Mouse (Mus musculus) bone marrow, adult 2 months (tissue): ENCODE data around the gene Stk39. TPM values are rescaled to one million over a fixed set of nuclear protein-coding genes. Genes with fewer than 3 reads are reported as not detected.

Experiments
- H3K27ac ChIP-seq: fragments of 200-500 bp; 2 replicates; pipeline ENCODE4 v1.5.1; 2012; ENCODE audit warnings: low read depth, mild to moderate bottlenecking, control low read depth, inconsistent platforms, low read length; ENCODE audit not compliant: control insufficient read depth, poor library complexity, insufficient read depth
- H3K4me1 ChIP-seq: fragments of 200-500 bp; 2 replicates; pipeline ENCODE4 v1.6.1; 2011; ENCODE audit warnings: low read length; ENCODE audit not compliant: control insufficient read depth, insufficient read depth
- H3K4me3 ChIP-seq: fragments of 200-500 bp; replicated peaks from 2 replicates; pipeline ENCODE3; 2011; ENCODE audit warnings: mild to moderate bottlenecking, low read depth, low read length, control low read depth; ENCODE audit not compliant: control insufficient read depth
- CTCF ChIP-seq: fragments of 200-500 bp; IDR thresholded peaks from 2 replicates; pipeline ENCODE4 v1.5.1; 2011; ENCODE audit warnings: low read length, control low read depth; ENCODE audit not compliant: control insufficient read depth, insufficient read depth
- POLR2A ChIP-seq: fragments of 200-500 bp; IDR thresholded peaks from 2 replicates; pipeline ENCODE4 v1.6.1; 2011; ENCODE audit warnings: low read depth, mild to moderate bottlenecking, control low read depth, low read length, borderline replicate concordance; ENCODE audit not compliant: control insufficient read depth
- WGBS: fragments of 180-500 bp; shearing (Covaris S2); methylation state at CpG from one replicate; pipeline ENCODE4 v1.1.7; 2018; 5-methylcytosine and 5-hydroxymethylcytosine counted together
- polyA plus RNA-seq: library from polyadenylated mRNA; stranded (reverse); fragments of >200 nt; gene quantifications from 2 replicates; pipeline ENCODE4 v1.2.4, GENCODE M21; 2011; ENCODE audit warnings: low replicate concordance; ENCODE audit not compliant: missing spikeins, insufficient read depth, insufficient read length

The Stk39 gene
- polyA plus RNA-seq, 1 experiment = 1.8 TPM

GRCm38 (mm10) chr2:68386313-68386863 lies 85.7 kb downstream of the Stk39 start:
- Histone ChIP-seq H3K4me1 (peaks cover 4% of the 10 kb centered on the region; the same call in 1 of the 2 replicates), H3K27ac (no peak overlapping the region), H3K4me3 (no peak overlapping the region)
- WGBS = 86% methylated on average over 10 of the region's 10 CpGs
- TF ChIP-seq POLR2A = no peak
- TF ChIP-seq CTCF = no peak

- TF ChIP-seq CTCF = no peak
- TF ChIP-seq POLR2A = no peak
- WGBS = 77% methylated on average over 9 of the region's 9 CpGs
- Histone ChIP-seq H3K4me3 (no peak overlapping the region), H3K27ac (no peak overlapping the region), H3K4me1 (peaks cover 4% of the 10 kb centered on the region; the same call in 1 of the 2 replicates)
Observed at GRCm38 (mm10) chr2:68385654-68386312, 86.3 kb downstream of the Stk39 start.

- Histone ChIP-seq H3K4me3 (no peak overlapping the region), H3K4me1 (peaks cover 4% of the 10 kb centered on the region; the same call in 1 of the 2 replicates), H3K27ac (no peak overlapping the region)
- TF ChIP-seq CTCF (no peak), POLR2A (no peak)
- 81% methylated on average over 4 of the region's 4 CpGs for WGBS
Observed at GRCm38 (mm10) chr2:68383964-68384363, 88.1 kb downstream of the Stk39 start.

- H3K4me1 ChIP-seq = peaks cover 4% of the 10 kb centered on the region; the same call in 1 of the 2 replicates
- H3K27ac ChIP-seq = peak overlapping the region; percentile 87
- 15% methylated on average over 11 of the region's 11 CpGs for WGBS
- H3K4me3 ChIP-seq = no peak overlapping the region
- TF ChIP-seq CTCF = no peak
- no peak for TF ChIP-seq POLR2A
Observed at GRCm38 (mm10) chr2:68382394-68383059, 89.5 kb downstream of the Stk39 start.

GRCm38 (mm10) chr2:68381881-68382280 lies 90.2 kb downstream of the Stk39 start:
- H3K27ac ChIP-seq = peak overlapping the region; percentile 87
- H3K4me3 ChIP-seq = no peak overlapping the region
- TF ChIP-seq CTCF = no peak
- no peak for TF ChIP-seq POLR2A
- 52% methylated on average over 4 of the region's 4 CpGs for WGBS
- peaks cover 4% of the 10 kb centered on the region; the same call in 1 of the 2 replicates for H3K4me1 ChIP-seq

- 2% methylated on average over 6 of the region's 6 CpGs for WGBS
- TF ChIP-seq POLR2A = no peak
- Histone ChIP-seq H3K4me1 (peaks cover 4% of the 10 kb centered on the region; the same call in 1 of the 2 replicates), H3K4me3 (no peak overlapping the region), H3K27ac (no peak overlapping the region)
Observed at GRCm38 (mm10) chr2:68381205-68381604, 90.9 kb downstream of the Stk39 start.

GRCm38 (mm10) chr2:68379631-68380030 lies 92.4 kb downstream of the Stk39 start:
- WGBS = 81% methylated on average over 11 of the region's 11 CpGs
- no peak for TF ChIP-seq POLR2A
- no peak for TF ChIP-seq CTCF

GRCm38 (mm10) chr2:68378319-68378718 lies 93.7 kb downstream of the Stk39 start:
- 94% methylated on average over 8 of the region's 8 CpGs for WGBS
- Histone ChIP-seq H3K27ac (no peak overlapping the region), H3K4me3 (no peak overlapping the region), H3K4me1 (peaks cover 4% of the 10 kb centered on the region; the same call in 1 of the 2 replicates)
- TF ChIP-seq CTCF (no peak), POLR2A (no peak)

More at GRCm38 (mm10) chr2:68379631-68380030, 92.4 kb downstream of the Stk39 start:
- H3K4me3 ChIP-seq = no peak overlapping the region
- H3K27ac ChIP-seq = no peak overlapping the region
- H3K4me1 ChIP-seq = peaks cover 4% of the 10 kb centered on the region; the same call in 1 of the 2 replicates
